Mouse (Mus musculus): ENCODE results near the gene Cdr2.
"Not testable (repeated sequence)": the region's sequence is repeated elsewhere in the genome, so short reads cannot be mapped to it uniquely, and the experiment has no call there.

Gene Cdr2

GRCm38 (mm10) chr7:120972471-120972870 is 9.6 kb downstream of the Cdr2 start:
- not testable (repeated sequence) for DNase-seq (ENCODE audit: low spot score)

DNA sequence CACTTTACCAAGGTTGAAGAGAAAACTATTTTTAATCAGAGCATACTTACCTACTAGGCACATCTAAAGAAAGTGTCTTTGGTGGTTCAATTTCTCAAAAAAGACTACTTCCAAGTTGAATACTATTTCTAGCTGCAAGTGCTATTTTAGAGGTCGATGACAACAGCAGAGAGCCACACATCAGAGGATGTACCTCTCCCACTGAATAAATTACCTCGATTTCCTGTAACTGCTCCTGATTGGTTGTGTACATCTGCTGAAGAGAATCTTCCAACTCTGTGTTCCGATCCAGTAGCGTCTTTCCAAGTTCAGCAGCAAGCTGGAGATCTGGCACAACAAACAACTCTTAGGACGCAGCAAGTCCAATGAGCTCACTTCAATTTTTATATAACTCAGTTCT is 12.0 kb downstream of the Cdr2 start:
- no peak for DNase-seq (ENCODE audit: low spot score)

DNA sequence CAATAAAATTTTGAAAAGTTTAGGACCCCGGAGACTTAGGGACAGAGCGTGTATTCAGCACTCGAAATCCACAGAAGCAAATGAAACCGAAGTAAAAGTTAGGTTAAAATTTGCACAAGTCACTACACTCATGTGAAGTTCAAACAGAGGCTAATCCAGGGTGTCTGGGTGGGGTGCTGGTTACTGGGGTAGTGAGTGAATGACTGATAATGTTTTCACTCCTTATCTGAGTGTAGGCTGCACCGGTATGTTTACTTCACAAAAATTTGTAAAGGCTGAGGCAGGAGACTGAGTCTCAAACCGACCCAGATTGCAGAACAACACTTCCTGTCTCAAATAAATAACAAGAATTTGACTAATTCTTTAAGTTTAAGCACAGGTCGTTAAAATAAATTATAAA is 12.9 kb downstream of the Cdr2 start:
- no peak for DNase-seq (ENCODE audit: low spot score)

GRCm38 (mm10) chr7:120963126-120963525 is 19.0 kb downstream of the Cdr2 start:
- DNase-seq (ENCODE audit: low spot score) = no peak

DNA sequence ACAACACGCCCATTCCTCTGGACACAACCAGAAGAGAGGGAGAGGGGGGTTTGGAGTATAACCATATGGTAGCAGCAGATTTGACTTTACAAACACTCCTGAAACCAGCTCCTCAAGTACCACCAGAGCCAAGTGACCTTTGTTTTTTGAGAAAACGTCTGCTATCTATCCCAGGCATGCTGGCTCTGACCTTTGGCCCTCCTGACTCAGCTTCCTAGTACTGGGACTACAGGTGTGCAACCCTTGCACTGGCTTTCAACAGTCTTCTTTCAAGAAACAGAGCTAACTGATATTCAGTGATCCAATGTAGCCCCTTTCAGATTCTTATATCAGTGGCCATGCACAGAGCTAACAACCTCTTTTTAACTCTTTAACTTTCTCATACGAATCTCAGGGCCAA is 20.2 kb downstream of the Cdr2 start:
- DNase-seq (ENCODE audit: low spot score) = no peak

DNA sequence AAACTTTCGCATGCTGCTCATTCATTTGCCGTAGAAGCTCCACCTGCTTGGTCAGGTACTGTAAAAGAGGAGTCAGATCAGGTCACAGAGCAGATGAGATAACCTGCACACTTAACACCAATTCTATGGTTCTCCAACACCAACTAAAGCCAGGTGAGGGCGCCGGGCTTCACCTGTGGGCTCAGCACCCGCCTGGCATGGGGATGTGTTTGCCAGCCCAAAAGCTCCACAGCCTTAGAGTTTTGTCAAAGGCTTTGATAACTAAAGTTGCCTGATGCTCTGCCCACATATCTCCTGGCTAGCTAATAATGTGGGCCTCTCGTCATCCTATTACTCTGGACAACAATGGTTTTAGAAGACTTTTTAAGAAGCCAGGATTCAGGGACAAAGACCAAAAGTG is 21.5 kb downstream of the Cdr2 start:
- DNase-seq (ENCODE audit: low spot score) = no peak

DNA sequence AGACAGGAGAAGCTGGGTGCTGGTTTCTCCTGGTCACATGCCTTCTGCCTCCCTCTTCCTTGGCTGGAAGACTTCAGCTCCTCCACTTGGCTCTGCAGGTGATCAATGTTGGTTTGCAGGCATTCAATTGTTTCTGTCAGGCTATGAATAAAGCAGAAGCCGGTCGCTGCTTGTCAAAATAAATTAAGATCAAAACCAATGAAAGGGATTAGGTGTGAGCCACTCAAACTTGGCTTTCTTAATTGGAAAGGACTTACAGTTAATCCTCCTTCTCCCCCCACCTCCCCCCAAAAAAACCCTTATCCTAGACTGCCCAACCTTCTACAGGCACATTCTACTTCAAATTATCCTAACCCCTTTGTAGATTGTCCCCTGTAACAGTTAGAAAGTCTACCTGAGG is 22.0 kb downstream of the Cdr2 start:
- no peak for DNase-seq (ENCODE audit: low spot score)

DNA sequence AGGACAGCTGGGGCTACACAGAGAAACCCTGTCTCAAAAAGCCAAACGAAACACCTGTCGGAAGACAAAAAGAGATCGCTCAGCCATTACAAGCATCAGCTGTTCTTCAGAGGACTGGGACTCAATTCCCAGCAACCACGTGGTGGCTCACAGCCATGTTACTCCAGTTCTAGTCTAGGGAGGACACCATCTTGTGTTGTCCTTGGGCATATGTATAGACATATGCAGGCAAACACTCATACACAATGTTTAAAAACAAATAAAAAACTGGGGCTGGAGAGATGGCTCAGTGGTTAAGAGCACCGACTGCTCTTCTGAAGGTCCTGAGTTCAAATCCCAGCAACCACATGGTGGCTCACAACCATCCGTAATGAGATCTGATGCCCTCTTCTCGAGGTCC is 28.5 kb downstream of the Cdr2 start:
- not testable (repeated sequence) for DNase-seq (ENCODE audit: low spot score)

GRCm38 (mm10) chr7:120943936-120944509 is 38.1 kb downstream of the Cdr2 start:
- no peak for DNase-seq (ENCODE audit: low spot score)

DNA sequence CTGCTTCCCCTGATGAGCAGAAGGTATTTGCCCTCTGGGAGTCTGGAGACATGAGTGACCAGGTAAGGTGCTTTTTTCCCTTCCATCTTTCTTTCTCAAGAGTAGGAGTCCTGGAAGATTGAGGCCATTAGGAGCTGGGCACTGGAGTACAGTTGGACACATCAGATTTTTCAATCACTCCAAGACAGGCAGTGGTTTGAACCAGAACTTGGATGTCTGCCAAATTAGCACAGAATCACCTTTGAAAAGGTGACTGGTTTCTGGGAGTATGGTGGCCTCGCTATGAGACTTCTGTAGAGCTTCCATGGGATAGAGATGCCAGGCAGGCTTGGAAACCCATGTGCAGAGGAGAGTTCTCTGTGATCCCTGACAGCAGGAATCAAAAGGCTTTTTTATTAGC is 39.6 kb downstream of the Cdr2 start:
- no peak for DNase-seq (ENCODE audit: low spot score)

- DNase-seq (ENCODE audit: low spot score) = no peak
Observed at GRCm38 (mm10) chr7:120941214-120941613, 40.9 kb downstream of the Cdr2 start.

DNA sequence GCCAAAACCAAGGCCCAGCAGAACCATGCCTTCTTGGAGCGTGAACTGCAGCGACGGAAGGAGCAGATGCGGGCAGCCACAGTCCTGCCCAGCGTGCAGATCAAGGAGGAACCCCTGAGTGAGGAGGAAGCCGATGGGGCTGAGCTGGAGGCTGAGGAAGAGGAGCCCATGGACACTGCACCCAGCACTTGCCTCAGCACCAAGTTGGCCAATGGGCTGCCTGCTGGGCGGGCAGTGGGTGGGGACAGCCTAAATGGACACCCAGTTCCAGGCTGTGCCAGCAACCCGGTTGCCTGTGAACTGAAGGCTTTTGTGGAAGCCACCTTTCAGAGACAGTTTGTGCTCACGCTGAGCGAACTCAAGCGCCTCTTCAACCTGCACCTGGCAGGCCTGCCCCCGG is 41.8 kb downstream of the Cdr2 start:
- DNase-seq (ENCODE audit: low spot score) = no peak

GRCm38 (mm10) chr7:120938206-120938605 is 43.9 kb downstream of the Cdr2 start:
- DNase-seq (ENCODE audit: low spot score) = no peak

- no peak for DNase-seq (ENCODE audit: low spot score)
Observed at GRCm38 (mm10) chr7:120936522-120936921, 45.6 kb downstream of the Cdr2 start.

GRCm38 (mm10) chr7:120934716-120935115 is 47.4 kb downstream of the Cdr2 start:
- DNase-seq (ENCODE audit: low spot score) = no peak

DNA sequence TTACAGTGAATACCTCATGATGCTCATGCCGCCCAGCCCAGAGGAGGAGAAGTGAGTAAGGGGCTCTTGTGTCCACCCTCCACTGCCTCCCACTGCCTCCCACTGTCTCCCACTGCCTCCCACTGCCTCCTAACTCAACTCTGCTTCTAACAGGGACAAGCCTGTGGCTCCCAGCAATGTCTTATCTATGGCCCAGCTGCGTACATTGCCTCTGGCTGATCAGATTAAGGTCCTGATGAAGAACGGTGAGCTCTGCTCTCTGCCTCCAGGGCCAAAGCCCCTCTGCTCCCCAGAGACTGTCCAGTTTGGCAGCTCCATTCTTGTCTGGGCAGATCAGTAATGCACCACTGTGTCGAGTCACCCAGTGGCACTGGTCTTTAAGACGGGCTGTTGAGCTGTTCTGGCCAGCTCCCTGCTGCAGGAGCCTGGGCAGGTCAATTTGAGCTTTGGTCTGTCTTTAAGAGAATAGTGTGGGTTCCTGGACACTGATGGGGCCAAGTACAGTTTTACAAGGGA is 48.4 kb downstream of the Cdr2 start:
- no peak for DNase-seq (ENCODE audit: low spot score)

- DNase-seq (ENCODE audit: low spot score) = no peak
Observed at GRCm38 (mm10) chr7:120933110-120933509, 49.0 kb downstream of the Cdr2 start.

- DNase-seq (ENCODE audit: low spot score) = peak; percentile 64
Observed at GRCm38 (mm10) chr7:120918526-120918962, 63.6 kb downstream of the Cdr2 start.

DNA sequence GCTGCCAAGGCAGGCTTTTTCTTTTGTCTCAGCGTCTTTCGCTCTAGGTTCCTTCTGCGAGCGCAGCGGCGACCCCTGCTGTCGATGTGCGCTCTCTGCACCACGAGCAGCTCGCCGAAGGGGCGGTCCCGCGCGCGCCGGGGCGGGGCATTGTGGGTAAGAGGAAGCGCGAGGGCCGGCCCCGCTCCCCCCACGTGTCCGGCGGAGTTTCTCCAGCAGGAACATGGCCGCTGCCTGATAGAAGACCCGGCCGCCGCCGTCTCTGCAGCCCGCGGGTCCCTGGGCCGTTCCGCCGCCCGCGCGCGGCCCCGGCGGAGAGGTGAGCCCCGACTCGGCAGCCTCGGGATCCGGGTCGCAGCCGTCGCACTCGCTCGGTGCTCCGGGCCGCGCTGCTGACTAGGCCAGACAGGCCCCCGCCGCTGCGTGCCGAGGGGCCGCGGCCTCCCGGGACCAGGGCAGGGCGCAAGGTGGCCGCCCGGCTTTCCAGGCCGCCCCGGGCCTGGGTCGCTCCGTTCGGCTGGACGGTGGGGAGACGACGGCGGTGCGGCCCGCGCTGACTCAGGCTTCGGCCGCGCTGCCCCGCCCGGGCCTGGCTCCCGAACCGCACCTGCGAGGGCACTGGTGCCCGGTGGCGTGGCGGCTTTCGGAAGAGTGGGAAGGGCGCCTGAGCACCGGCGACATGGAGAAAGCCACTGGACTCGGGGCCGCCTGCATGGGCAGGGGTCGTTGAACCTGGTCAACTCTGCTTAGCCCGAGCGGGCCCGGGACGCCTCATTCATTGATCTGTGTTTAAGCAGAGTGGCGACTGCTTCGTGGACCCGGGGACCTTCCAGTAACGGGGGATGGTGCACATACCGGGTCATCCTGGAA is 64.3 kb downstream of the Cdr2 start, which contains the start of gene Polr3e:
TSS of gene Polr3e (plus strand) at position 153 of the 870 bp plus-strand sequence.
- peak; percentile 98 for DNase-seq (ENCODE audit: low spot score)

DNA sequence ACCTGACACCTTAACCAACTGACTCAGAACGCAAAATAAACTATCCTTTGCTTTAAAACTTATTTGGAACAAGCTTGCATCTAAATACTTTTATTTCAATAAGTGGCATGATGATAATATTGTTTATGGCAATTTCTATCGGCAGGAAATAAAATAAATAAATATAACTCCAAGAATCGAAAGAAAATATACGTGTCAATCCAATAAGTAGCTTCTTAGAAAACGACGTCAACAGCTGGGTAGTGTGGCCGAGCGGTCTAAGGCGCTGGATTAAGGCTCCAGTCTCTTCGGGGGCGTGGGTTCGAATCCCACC is 64.9 kb downstream of the Cdr2 start:
- DNase-seq (ENCODE audit: low spot score) = no peak

DNA sequence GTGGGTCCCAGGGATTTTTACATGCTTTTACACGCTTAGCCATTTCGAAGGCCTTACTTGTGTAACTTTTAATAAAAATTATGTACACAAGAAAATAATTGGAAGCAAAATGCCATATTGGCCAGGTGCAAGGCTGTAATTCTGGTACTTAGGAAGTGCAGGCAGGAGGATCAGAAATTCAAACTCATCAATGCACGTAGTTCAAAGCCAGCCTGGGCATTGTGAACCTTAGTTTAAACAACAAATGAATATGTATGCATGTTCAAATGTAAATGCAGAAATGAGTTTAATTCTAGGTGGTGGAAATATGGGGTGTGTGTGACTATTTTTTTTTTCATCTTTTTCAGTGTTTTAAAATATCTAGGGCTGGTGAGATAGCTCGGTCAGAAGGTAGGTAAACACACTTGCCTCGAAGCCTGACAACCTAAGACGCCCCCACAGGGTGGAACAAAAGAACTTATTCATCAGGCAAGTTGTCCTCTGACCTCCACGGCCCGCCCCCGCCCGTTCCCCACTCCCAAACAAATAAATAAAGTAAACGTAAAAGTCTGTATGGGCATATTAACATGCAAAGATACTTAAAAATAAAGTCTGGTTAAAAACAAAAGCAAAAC is 65.7 kb downstream of the Cdr2 start:
- no peak for DNase-seq (ENCODE audit: low spot score)

- no peak for DNase-seq (ENCODE audit: low spot score)
Observed at GRCm38 (mm10) chr7:120913332-120913731, 68.8 kb downstream of the Cdr2 start.

DNA sequence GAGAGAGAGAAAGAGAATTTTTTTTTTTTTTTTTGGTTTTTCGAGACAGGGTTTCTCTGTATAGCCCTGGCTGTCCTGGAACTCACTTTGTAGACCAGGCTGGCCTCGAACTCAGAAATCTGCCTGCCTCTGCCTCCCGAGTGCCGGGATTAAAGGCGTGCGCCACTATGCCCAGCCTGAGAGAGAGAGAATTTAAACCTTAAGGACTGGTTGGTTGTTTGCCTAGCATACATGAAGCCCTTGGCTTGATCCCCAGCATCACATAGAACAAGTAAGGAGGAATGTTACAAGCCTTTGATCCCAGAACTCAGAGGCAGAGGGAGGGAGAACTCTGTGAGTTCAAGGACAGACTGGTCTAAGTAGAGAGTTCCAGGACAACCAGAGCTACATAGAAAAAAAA is 70.8 kb downstream of the Cdr2 start:
- not testable (repeated sequence) for DNase-seq (ENCODE audit: low spot score)

Measured in testis, postnatal 14 days (tissue).